Mouse (Mus musculus) spleen, adult 18-20 months (tissue): Measurements from ENCODE around the gene Rbfox1.

ENCODE experiments used
- DNase-seq, 2 experiments: peaks; one replicate each; pipeline ENCODE4 v3.0.0; 2022; ENCODE audit warnings: mixed read lengths in 2 of 2

Gene Rbfox1

DNA sequence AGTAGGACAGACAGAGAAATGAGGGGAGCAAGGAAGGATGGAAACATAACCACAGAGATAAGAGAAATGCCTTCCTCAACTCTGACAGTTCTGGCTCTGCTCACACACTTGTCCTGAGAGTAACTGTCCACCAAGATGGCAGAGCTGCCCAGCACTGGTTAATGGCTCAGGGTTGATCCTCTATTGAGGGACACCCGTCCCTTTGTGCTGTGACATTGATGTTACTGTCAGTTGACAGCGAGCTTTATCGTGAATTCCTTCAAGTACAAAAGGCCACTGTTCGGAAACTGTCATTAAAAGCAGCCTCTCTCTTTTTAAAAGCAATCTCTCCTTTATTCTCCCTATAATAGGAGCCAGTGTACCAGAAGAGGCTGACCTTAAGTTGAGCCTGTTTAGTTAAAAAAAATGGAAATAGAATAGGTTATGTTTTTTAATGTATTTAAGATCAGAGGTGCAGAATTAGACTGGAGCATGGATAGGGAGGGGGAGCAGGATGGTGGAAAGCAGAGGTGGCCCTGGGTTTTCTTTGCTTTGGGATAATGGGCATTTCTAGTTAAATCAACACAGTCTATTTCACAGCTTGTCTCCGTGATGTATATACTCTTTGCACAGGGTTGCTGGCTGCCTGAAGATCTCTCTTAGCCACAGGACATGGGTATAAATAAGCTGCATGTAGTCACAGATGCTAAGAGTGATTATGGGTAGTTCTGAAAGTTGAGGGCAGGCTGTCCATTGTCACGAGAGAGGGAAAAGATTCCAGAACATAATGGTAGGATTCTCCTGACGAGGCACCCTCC, 212.3 kb downstream of the Rbfox1 start:
- DNase-seq: no peak

- no peak for DNase-seq
Observed at GRCm38 (mm10) chr16:6098116-6098515, 213.0 kb downstream of the Rbfox1 start.

GRCm38 (mm10) chr16:6099598-6099997, 214.4 kb downstream of the Rbfox1 start:
- no peak for DNase-seq

DNA sequence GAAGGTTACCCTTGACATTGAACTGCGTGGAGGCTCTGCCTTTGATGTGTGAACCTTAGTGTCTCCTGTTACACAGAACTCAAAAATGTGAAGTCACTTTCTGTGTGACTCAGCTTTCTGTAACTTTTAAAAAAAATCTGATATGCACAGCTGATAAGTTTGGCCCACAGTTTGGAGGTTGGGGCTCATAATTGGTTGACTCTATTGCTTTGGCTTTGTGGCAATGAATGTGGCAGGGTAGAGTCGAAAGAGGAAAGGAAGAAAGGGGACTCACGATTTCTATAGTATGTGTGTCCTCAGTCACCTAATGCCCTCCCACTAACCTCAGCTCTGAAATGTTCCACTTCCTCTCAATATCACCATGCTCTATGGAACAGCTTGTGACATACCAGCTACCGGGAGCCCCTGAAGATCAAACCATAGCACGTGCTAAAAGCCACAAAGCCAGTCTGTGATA, 215.3 kb downstream of the Rbfox1 start:
- DNase-seq: no peak

DNA sequence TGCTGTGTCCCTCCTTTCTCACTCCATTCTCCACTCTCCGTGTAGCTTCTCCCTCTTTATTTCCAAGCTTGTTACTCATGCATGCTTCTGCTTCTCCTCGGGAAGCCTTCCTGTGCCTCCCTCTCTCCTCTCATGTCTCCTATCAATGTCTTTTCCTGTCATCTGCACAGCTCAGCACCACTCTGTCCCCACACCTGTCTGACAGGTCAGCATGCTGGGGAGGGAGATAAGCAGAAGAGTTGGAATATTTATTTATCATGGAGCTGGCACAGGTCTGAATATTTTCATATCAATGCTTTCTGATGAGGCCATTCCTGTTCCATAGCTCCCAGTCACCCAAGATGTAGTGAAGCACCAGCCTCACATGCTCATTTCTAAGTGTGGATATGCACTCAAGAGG, 218.6 kb downstream of the Rbfox1 start:
- no peak for DNase-seq

DNA sequence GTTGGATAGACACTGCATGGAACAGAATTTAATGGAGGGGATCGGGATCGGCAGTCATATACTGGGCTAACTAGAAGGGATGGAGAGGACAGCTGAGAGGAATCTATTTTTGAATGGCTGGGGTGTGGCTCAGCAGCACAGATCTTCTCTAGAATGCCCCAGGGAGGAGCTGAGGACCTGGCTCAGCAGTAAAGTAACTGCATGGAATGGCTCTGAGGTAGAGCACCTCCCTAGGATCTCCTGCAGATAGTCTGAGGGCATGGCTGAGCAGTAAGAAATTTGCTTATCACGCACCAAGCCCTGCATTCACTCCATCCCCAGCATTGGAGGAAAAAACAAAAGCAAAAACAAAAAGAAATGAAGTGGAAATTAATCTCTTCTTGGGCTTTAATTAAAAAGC, 225.0 kb downstream of the Rbfox1 start:
- DNase-seq: no peak

DNA sequence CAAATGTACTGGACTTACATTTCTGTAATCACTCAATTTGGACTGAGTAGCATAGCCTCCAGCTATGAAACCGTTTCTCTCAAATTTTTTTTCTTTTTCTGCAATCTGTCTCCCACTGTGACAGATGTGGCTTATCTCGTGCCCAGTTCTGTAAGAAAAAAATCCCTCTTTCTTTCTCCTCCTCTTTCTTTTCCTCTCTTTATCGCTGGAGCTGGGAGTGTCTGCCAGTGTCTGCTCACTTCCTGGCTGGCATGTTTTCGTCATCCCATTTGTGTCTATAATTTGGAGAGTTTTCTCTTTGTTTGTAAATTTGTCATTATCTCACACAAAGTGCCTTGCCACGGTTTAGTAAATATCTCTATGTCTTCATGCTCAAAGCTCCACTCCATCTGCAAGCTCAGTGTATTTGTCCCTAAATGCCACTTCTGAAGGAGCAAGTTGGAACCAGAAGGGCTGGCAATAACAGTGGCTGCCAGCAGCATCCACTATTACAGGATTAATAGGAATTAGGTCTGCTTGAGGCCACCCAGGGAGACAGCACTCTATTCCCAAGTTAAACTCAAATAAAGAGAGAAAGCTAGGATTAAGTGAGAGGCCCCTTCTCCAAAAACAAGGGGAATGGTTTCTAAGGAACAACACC, 228.8 kb downstream of the Rbfox1 start:
- no peak for DNase-seq

DNA sequence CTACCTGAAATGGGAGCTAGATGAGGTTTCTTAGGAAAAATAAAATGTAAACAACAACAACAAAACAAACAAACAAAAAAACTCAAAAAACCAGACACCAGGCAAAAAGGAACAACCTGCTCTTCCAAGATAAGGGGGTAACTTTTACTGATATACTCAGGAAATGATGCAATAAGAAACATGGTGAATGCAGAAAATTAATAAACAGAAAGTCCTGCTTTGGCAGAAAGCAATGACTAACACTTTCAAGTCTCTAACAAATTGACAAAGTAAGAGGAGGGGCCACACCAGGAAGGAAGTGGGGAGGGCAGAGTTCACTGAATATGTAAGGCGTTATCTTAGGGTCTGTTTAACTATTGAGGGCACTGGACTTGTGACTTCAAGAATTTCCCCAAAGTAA, 234.3 kb downstream of the Rbfox1 start:
- DNase-seq: no peak

DNA sequence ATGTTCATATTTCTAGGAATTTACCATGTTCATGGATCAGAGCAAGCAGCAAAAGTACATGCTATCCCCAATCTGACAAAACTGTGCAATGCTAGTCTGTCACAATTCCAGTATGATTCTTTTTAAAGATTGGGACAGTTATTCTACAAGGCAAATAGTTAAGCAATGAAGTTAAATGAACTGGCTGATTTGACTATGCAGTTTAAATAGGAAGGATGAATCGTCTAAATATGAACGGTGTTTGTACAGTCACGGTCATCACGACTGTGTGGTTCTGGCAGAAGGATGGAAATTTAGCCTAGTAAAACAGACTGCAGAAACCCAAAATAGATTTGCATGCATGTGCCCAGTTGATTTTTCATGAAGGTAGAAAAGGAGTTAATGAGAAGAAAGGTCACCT, 236.1 kb downstream of the Rbfox1 start:
- no peak for DNase-seq

DNA sequence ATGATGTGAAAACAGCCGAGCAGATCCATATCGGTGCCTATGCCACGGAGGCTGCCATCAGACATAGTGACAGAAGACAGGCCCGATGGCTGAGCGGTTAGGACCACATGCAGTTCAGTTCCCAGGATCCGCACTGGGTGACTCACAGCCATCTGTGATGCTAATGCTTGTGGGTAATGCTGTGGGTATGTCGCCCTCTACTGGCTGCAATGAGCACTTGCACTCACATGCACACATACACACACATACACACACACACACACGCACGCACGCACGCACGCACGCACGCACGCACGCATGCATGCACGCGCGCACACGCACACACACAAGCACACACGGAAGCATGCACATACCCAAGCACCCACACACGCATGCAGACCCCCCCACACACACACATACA, 237.7 kb downstream of the Rbfox1 start:
- no peak for DNase-seq

DNA sequence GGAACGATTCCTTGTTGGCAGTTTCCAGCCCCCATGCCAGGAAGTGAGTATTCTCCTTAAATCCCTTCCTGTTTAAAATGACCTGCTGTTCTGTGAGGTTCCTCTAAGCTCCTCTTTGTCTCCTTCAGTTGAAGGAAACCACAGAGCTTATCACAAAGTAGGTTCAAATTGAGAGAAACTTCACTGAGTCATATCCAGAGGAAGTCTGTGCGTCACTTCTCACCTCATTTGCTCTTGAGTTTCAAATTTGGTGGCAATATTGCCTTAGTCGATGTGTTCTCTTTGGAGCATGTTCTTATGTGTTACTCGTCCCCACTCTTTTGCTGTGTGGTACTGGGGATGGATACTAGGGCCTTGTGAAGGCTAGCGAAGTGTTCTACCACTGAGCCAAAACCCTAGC, 243.2 kb downstream of the Rbfox1 start:
- DNase-seq: no peak

DNA sequence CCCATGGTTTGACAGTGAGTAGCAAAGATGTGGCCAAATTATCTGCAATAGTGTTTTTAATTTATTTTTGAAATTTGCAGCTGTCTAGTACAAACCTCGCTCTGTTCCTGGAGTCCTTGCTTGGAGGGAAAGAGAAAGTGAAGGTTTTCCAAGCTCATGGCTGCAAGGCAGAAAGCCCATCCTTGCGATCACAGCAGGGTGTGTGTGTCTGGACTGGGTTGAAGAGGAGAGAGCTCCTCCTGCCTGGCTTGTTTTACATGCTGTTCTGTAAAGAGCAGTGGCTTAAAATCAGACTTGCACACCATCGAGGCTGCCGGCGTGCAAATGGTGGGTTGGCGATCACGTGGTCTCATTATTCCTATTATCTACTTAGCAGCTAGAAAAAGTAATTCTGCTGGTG, 249.9 kb downstream of the Rbfox1 start:
- DNase-seq: no peak

DNA sequence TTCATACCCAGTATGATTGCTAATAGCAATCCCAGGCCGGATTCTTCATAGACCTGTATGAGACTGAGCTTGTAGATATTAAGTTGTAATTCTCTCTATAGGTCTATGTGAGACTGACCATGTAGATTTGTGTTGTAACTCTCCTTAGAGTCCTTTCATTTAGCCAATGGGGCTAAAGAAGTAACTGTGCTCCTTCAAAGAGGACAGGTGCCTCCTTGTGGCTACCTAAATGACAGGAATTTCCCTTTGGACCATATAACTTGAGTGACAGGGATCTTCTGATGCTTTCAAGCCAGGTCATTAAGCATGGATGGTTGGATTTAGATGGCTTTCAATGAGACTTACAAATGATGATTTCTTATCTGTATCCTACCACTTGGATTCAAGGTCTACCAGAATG, 254.3 kb downstream of the Rbfox1 start:
- no peak for DNase-seq

GRCm38 (mm10) chr16:6147957-6148356, 262.8 kb downstream of the Rbfox1 start:
- no peak for DNase-seq

DNA sequence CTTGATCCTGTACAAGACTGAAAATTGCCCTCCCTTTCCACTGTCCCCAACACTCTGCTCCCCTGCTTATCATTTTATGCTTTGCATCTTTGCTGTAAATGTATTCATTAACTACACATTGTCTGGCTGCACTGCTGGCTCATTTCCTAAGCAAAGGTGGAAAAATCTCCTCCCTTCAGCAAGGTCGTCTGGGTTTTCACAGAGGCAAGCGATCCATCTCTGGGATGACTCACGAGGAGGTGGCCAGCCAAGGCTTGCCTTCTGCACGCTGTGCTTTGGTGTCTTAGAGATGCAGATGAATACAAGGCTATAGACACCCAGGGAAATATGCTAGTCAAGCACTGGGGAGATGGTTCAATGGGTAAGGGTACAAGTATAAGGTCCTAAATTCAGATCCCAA, 264.2 kb downstream of the Rbfox1 start:
- DNase-seq: no peak

DNA sequence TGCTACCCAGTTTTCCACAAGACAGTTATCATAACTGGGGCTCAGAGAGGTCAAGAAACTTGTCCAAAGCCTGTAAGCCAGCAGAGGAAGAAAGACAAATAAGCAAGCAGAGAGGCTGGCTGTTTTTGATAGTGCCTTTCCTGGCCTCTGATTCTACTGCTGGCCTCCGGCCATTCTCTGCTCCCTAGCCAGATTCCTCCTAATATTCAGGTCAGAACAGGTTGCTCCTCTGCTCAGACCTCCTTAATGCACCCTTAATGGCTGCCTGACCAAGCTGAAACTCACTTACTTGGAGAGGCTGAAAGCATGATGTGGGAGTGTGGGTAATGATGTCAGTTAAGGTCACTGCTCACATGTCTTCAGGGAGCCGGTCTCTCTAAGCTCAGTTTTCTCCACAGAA, 270.4 kb downstream of the Rbfox1 start:
- no peak for DNase-seq

DNA sequence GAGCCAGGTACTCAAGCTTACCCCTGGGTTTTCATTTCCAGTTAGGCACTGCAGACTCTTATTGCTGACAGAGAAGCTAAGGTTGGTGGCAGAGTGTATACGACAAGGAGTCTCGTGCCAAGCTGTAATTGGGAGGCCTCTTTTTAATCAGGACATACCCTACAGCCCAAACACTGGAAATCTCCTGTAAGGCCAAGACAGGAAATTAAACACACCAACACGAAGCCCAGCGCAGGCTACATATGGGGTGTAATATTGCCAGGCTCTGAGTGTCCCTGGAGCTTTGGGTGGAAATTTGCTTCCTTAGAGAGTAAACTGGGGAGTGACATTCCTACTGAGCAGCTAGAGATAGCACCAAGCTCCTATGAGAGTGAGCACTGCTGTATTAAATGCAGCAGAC, 279.3 kb downstream of the Rbfox1 start:
- no peak for DNase-seq

DNA sequence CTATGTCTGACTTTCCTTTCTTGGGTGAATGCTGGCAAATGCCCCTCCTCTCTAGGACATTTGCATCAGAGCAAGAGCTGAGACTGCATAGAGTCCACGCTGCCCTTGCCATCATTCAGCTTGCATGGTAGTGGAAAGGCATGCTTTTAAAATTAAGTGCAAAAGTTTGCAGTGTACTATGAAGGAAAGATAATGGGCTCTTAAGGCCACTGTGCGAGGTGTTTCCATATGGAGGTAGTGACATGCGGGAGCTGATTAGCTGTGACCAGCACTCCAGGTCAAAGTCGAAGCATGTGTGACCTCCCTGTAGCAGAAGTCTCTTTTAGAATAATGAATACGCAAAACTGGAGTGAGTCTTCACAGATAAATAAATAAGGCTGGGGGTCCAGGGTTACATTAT, 284.2 kb downstream of the Rbfox1 start:
- DNase-seq: no peak

DNA sequence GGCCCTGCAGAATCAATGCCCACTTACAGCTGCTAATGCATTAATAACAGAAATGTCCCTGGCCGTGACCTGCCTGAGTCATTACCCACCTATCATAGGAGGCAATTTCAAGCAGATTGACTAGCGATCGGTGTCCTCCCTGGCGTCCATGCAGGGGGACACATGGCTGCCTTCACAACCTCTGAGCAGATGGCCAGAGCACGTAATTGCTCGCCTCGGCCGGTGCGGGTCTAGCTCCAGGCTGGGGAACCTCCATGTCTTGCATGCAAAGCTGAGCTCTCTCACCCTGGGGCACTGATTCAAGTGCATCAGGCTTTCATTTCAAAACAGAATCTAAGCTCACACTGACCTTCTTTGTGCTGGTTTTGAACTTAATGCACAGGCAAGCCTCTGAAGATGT, 295.7 kb downstream of the Rbfox1 start:
- DNase-seq: no peak

DNA sequence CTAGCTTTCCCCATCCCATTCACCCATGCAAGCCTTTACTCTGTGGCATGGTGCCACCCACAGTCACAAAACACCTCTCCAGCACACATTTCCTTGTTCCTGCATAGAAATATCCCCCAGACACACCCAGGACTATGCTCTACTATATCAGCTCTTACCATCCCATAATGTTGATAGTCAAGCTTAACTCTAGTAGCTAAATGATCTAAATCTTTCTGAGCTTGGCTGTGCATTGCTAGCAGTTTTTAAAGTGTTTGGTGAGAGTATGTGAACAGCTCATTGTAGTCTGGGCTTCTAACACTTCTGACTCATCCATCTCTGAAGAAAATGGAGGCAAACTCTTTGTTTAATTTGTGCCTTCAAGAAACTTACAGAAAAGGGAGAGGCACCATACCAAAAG, 297.2 kb downstream of the Rbfox1 start:
- no peak for DNase-seq

- no peak for DNase-seq
Observed at GRCm38 (mm10) chr16:6192358-6192757, 307.2 kb downstream of the Rbfox1 start.

DNA sequence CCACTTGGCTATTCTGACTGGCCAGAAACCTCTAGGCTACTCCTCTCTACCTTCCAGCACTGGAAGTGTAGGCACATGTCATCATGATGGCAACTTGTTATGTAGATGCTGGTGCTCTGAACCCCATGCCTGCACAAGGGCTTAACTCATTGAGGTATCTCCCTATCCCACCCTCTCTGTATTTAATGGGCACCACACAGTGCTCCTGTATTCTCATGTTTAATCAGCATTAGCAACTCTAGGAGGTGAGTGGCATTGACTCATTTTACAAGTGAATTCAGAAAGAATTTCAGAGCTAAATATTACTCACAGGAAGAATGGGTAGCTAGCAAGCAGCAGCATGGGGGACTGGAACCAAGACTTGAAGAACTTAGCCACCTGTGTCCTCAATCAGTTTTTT, 321.3 kb downstream of the Rbfox1 start:
- DNase-seq: no peak

DNA sequence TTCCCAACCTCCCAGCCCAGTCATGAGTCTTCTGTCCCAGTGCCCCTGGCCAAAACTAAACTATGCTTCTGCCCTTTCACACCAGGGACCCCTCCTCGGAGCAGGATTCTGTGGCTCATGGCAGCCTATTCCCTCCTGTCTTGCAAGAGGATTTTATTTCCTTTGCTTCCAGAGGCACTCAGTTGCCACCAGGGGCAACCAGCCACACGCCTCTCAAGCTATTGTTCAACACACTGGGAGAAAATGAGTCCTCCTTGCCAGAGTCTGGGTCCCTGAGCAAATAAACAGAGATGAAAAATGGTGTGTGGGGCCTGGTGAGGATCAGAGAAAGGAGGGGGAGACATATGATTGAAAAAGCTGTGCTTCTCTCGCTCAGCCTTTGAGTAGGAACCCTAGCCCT, 327.8 kb downstream of the Rbfox1 start:
- no peak for DNase-seq

DNA sequence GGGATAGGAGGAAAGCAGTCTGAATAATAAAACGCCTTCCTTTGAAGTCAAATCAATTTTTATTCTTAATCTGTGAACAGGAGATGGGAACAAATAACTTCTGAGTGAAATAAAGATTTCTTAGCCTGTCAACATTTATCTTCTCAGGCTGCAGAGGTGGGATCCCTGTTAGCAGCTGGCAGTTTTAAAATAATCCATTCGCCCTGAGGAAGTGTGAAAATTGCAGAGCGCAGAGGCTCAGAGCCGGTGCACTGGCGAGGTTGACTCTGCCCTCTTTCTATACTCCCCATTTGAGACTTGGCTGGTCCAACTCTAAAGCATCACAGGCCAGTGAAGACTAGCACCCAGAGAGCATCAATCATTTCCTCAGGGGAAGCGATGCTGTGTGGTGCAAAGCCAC, 342.3 kb downstream of the Rbfox1 start:
- no peak for DNase-seq

GRCm38 (mm10) chr16:6232966-6233365, 347.8 kb downstream of the Rbfox1 start:
- no peak for DNase-seq
